Mouse (Mus musculus) Patski (cell line): ENCODE results near the gene Rufy4. TPM values are rescaled to one million over a fixed set of nuclear protein-coding genes. Genes with fewer than 3 reads are reported as not detected.

Experiments used
- ATAC-seq: fragments of 100-300 bp; one replicate; pipeline ENCODE4 v1.8.0; 2021
- CTCF ChIA-PET: fragments of 350-600 bp; sonication (Branson Sonifier 250); formaldehyde crosslinking; loops from one replicate; lab custom pipeline; 2022; ENCODE audit warnings: inconsistent platforms; lab: Charles Lee
- POLR2A ChIA-PET: fragments of 350-600 bp; sonication (Branson Sonifier 250); formaldehyde crosslinking; loops from one replicate; lab custom pipeline; 2022; ENCODE audit warnings: antibody characterized with exemption, inconsistent platforms; lab: Charles Lee
- DNase-seq: peaks from one replicate; pipeline ENCODE4 v3.0.0-alpha.2; 2011; ENCODE audit warnings: low read depth, low spot score
- H3K27me3 ChIP-seq: fragments of 371-371 bp; one replicate; pipeline ENCODE4 v1.5.1; 2021
- CTCF ChIP-seq: fragments of 100-300 bp; IDR thresholded peaks from one replicate; pipeline ENCODE4 v1.5.1; 2021
- in situ Hi-C: fragments of 300-500 bp; cut with MboI; formaldehyde crosslinking; loops from 3 replicates; pipeline ENCODE4 v1.11.1; 2018; ENCODE audit warnings: low pct_unique_long_range_greater_than_20kb, mixed read lengths
- polyA plus RNA-seq: library from polyadenylated mRNA; unstranded; gene quantifications from one replicate; pipeline ENCODE4 v1.2.3, GENCODE M21; 2021

The Rufy4 gene
- polyA plus RNA-seq, 1 experiment from 2014 or later: 0.72 TPM

GRCm38 (mm10) chr1:74121138-74121537 lies 4.2 kb upstream of the Rufy4 start:
- no peaks in the 10 kb centered on the region for H3K27me3 ChIP-seq
- in situ Hi-C loops: no loop called here
- no peak for TF ChIP-seq CTCF
- ChIA-PET CTCF (no interaction called here), POLR2A (no interaction called here)
- ATAC-seq: no peak
- no peak for DNase-seq

- CTCF ChIA-PET: interaction anchor here (1.6 to 2.0 kb wide), 2 partner anchors 13 to 220 kb away, joined by 6 to 8 read pairs; no protein-coding TSS in a partner anchor
- ATAC-seq (no peak), DNase-seq (peak; percentile 30)
- H3K27me3 ChIP-seq: no peaks in the 10 kb centered on the region
- no peak for TF ChIP-seq CTCF
- POLR2A ChIA-PET: interaction anchor here (1.2 kb wide), 1 partner anchor 26 kb away, joined by 3 read pairs; no protein-coding TSS in a partner anchor
- in situ Hi-C loops: no loop called here
Measured at GRCm38 (mm10) chr1:74121821-74122576, 3.3 kb upstream of the Rufy4 start.

- ATAC-seq (no peak), DNase-seq (no peak)
- in situ Hi-C loops: no loop called here
- POLR2A ChIA-PET: interaction anchor here (1.2 kb wide), 1 partner anchor 27 kb away, joined by 3 read pairs; no protein-coding TSS in a partner anchor
- no peaks in the 10 kb centered on the region for H3K27me3 ChIP-seq
- TF ChIP-seq CTCF: no peak
- CTCF ChIA-PET: interaction anchor here (1.6 to 2.0 kb wide), 2 partner anchors 12 to 221 kb away, joined by 6 to 8 read pairs; no protein-coding TSS in a partner anchor
Measured at GRCm38 (mm10) chr1:74123215-74123614, 2.1 kb upstream of the Rufy4 start.

- POLR2A ChIA-PET: interaction anchor here (0.6 kb wide), 1 partner anchor 671 kb away, joined by 5 read pairs; no protein-coding TSS in a partner anchor
- no peak for TF ChIP-seq CTCF
Measured at GRCm38 (mm10) chr1:74124021-74124981, 1.0 kb upstream of the Rufy4 start, which contains the start of gene Tns1. Tns1 (minus strand) TSS chr1:74124449.

GRCm38 (mm10) chr1:74130883-74131659 lies 5.7 kb downstream of the Rufy4 start:
- H3K27me3 ChIP-seq: peaks cover 5% of the 10 kb centered on the region
- CTCF ChIA-PET: interaction anchor here (1.5 kb wide), 1 partner anchor 46 kb away, joined by 4 read pairs; no protein-coding TSS in a partner anchor
- DNase-seq (no peak), ATAC-seq (no peak)
- in situ Hi-C loops: no loop called here
- TF ChIP-seq CTCF: no peak
- POLR2A ChIA-PET: no interaction called here

More at GRCm38 (mm10) chr1:74124021-74124981, 1.0 kb upstream of the Rufy4 start, which contains the start of gene Tns1:
- no peak for DNase-seq
- in situ Hi-C loops: no loop called here
- ATAC-seq: no peak
- no peaks in the 10 kb centered on the region for H3K27me3 ChIP-seq
- CTCF ChIA-PET: interaction anchor here (0.7 to 1.6 kb wide), 5 partner anchors 14 to 223 kb away, joined by 3 to 6 read pairs (median 3); no protein-coding TSS in a partner anchor

- ChIA-PET CTCF (interaction anchor here (1.5 to 1.8 kb wide), 2 partner anchors 47 to 230 kb away, joined by 4 to 5 read pairs; no protein-coding TSS in a partner anchor), POLR2A (no interaction called here)
- ATAC-seq: no peak
- in situ Hi-C loops: no loop called here
- DNase-seq: no peak
- no peak for TF ChIP-seq CTCF
- H3K27me3 ChIP-seq: peaks cover 5% of the 10 kb centered on the region
Measured at GRCm38 (mm10) chr1:74132011-74132410, 6.7 kb downstream of the Rufy4 start.

GRCm38 (mm10) chr1:74133954-74134353 lies 8.6 kb downstream of the Rufy4 start:
- in situ Hi-C loops: no loop called here
- no peak for ATAC-seq
- no peak for TF ChIP-seq CTCF
- DNase-seq: no peak
- ChIA-PET POLR2A (no interaction called here), CTCF (interaction anchor here (1.8 kb wide), 1 partner anchor 232 kb away, joined by 5 read pairs; no protein-coding TSS in a partner anchor)
- H3K27me3 ChIP-seq: peaks cover 5% of the 10 kb centered on the region

GRCm38 (mm10) chr1:74135326-74135950 lies 10.1 kb downstream of the Rufy4 start:
- no peak for TF ChIP-seq CTCF
- ChIA-PET POLR2A (interaction anchor here (0.5 to 0.9 kb wide), 2 partner anchors 9 to 199 kb away, joined by 3 read pairs; no protein-coding TSS in a partner anchor), CTCF (interaction anchor here (1.3 to 1.8 kb wide), 2 partner anchors 9 to 13 kb away, joined by 3 to 6 read pairs; no protein-coding TSS in a partner anchor)
- ATAC-seq (no peak), DNase-seq (peak; percentile 12)
- peaks cover 5% of the 10 kb centered on the region for H3K27me3 ChIP-seq
- in situ Hi-C loops: no loop called here

GRCm38 (mm10) chr1:74139415-74139814 lies 14.1 kb downstream of the Rufy4 start:
- ChIA-PET CTCF (interaction anchor here (0.6 to 1.7 kb wide), 4 partner anchors 14 to 82 kb away, joined by 3 to 11 read pairs (median 3); partner anchors contain the start of gene Rufy4), POLR2A (interaction anchor here (0.9 kb wide), 1 partner anchor 13 kb away, joined by 3 read pairs; no protein-coding TSS in a partner anchor)
- ATAC-seq (no peak), DNase-seq (no peak)
- H3K27me3 ChIP-seq: no peaks in the 10 kb centered on the region
- in situ Hi-C loops: no loop called here
- TF ChIP-seq CTCF: peak; percentile 66
